Mouse (Mus musculus): ENCODE measurements around the gene Gm21987. TPM values are rescaled to one million over a fixed set of nuclear protein-coding genes. Genes with fewer than 3 reads are reported as not detected.

Gm21987 gene
- polyA plus RNA-seq, 1 experiment from 2014 or later: not detected

GRCm38 (mm10) chr16:38373439-38373838 is 26.6 kb downstream of the Gm21987 start:
- 81% methylated on average over 10 of the region's 10 CpGs for WGBS
- Histone ChIP-seq H3K36me3 (replicated peaks; ENCODE audit: control insufficient read depth, insufficient read depth) (no peaks in the 10 kb centered on the region), H3K27me3 (ENCODE audit: control insufficient read depth, insufficient read depth, low read length) (no peaks in the 10 kb centered on the region), H3K9ac (no peak overlapping the region), H3K4me1 (replicated peaks; ENCODE audit: control insufficient read depth, insufficient read depth, low read length) (no peaks in the 10 kb centered on the region), H3K4me2 (replicated peaks) (no peak overlapping the region), H3K4me3 (replicated peaks; ENCODE audit: low read length) (no peak overlapping the region), H3K9me3 (ENCODE audit: control insufficient read depth, low read length) (no peaks in the 10 kb centered on the region), H3K27ac (no peak overlapping the region)
- no peak for DNase-seq (ENCODE audit: low spot score)
- ATAC-seq (ENCODE audit: low FRiP score): no peak

GRCm38 (mm10) chr16:38373941-38374340 is 27.1 kb downstream of the Gm21987 start:
- DNase-seq (ENCODE audit: low spot score) (no peak), ATAC-seq (ENCODE audit: low FRiP score) (no peak)
- no peaks in the 10 kb centered on the region for H3K36me3 ChIP-seq (replicated peaks; ENCODE audit: control insufficient read depth, insufficient read depth)
- H3K27me3 ChIP-seq (ENCODE audit: control insufficient read depth, insufficient read depth, low read length): no peaks in the 10 kb centered on the region
- H3K9me3 ChIP-seq (ENCODE audit: control insufficient read depth, low read length): no peaks in the 10 kb centered on the region
- H3K4me3 ChIP-seq (replicated peaks; ENCODE audit: low read length): no peak overlapping the region
- WGBS: 86% methylated on average over 16 of the region's 16 CpGs
- H3K9ac ChIP-seq: no peak overlapping the region
- H3K4me1 ChIP-seq (replicated peaks; ENCODE audit: control insufficient read depth, insufficient read depth, low read length): no peaks in the 10 kb centered on the region
- no peak overlapping the region for H3K4me2 ChIP-seq (replicated peaks)
- H3K27ac ChIP-seq: no peak overlapping the region

- 85% methylated on average over 10 of the region's 10 CpGs for WGBS
- Histone ChIP-seq H3K27ac (no peak overlapping the region), H3K4me2 (replicated peaks) (no peak overlapping the region), H3K36me3 (replicated peaks; ENCODE audit: control insufficient read depth, insufficient read depth) (no peaks in the 10 kb centered on the region), H3K27me3 (ENCODE audit: control insufficient read depth, insufficient read depth, low read length) (no peaks in the 10 kb centered on the region), H3K4me1 (replicated peaks; ENCODE audit: control insufficient read depth, insufficient read depth, low read length) (no peaks in the 10 kb centered on the region), H3K9ac (no peak overlapping the region), H3K9me3 (ENCODE audit: control insufficient read depth, low read length) (no peaks in the 10 kb centered on the region), H3K4me3 (replicated peaks; ENCODE audit: low read length) (no peak overlapping the region)
- DNase-seq (ENCODE audit: low spot score) (no peak), ATAC-seq (ENCODE audit: low FRiP score) (no peak)
Measured at GRCm38 (mm10) chr16:38374379-38375140, 27.7 kb downstream of the Gm21987 start.

- WGBS: 83% methylated on average over 7 of the region's 7 CpGs
- Histone ChIP-seq H3K4me1 (replicated peaks; ENCODE audit: control insufficient read depth, insufficient read depth, low read length) (no peaks in the 10 kb centered on the region), H3K9me3 (ENCODE audit: control insufficient read depth, low read length) (no peaks in the 10 kb centered on the region), H3K9ac (no peak overlapping the region), H3K27ac (no peak overlapping the region), H3K4me3 (replicated peaks; ENCODE audit: low read length) (no peak overlapping the region), H3K36me3 (replicated peaks; ENCODE audit: control insufficient read depth, insufficient read depth) (no peaks in the 10 kb centered on the region), H3K27me3 (ENCODE audit: control insufficient read depth, insufficient read depth, low read length) (no peaks in the 10 kb centered on the region), H3K4me2 (replicated peaks) (no peak overlapping the region)
- DNase-seq (ENCODE audit: low spot score) (no peak), ATAC-seq (ENCODE audit: low FRiP score) (no peak)
Measured at GRCm38 (mm10) chr16:38375182-38375581, 28.3 kb downstream of the Gm21987 start.

- DNase-seq (ENCODE audit: low spot score) (peak; percentile 63), ATAC-seq (ENCODE audit: low FRiP score) (peak; percentile 92)
- H3K36me3 ChIP-seq (replicated peaks; ENCODE audit: control insufficient read depth, insufficient read depth): no peaks in the 10 kb centered on the region
- peak overlapping the region; percentile 46 for H3K9ac ChIP-seq
- no peaks in the 10 kb centered on the region for H3K4me1 ChIP-seq (replicated peaks; ENCODE audit: control insufficient read depth, insufficient read depth, low read length)
- no peaks in the 10 kb centered on the region for H3K27me3 ChIP-seq (ENCODE audit: control insufficient read depth, insufficient read depth, low read length)
- no peaks in the 10 kb centered on the region for H3K9me3 ChIP-seq (ENCODE audit: control insufficient read depth, low read length)
- peak overlapping the region; percentile 63 for H3K27ac ChIP-seq
- 0 out of 2 replicates have a peak overlapping the region, but pooled peaks have one; percentile 3 for H3K4me3 ChIP-seq (replicated peaks; ENCODE audit: low read length)
- H3K4me2 ChIP-seq (replicated peaks): peak overlapping the region; percentile 42
- 20% methylated on average over 17 of the region's 17 CpGs for WGBS
Measured at GRCm38 (mm10) chr16:38376163-38376840, 29.5 kb downstream of the Gm21987 start.

- Histone ChIP-seq H3K27ac (peak overlapping the region; percentile 63), H3K9me3 (ENCODE audit: control insufficient read depth, low read length) (no peaks in the 10 kb centered on the region), H3K36me3 (replicated peaks; ENCODE audit: control insufficient read depth, insufficient read depth) (no peaks in the 10 kb centered on the region), H3K4me1 (replicated peaks; ENCODE audit: control insufficient read depth, insufficient read depth, low read length) (no peaks in the 10 kb centered on the region), H3K9ac (peak overlapping the region; percentile 46), H3K4me2 (replicated peaks) (peak overlapping the region; percentile 42), H3K4me3 (replicated peaks; ENCODE audit: low read length) (0 out of 2 replicates have a peak overlapping the region, but pooled peaks have one; percentile 3), H3K27me3 (ENCODE audit: control insufficient read depth, insufficient read depth, low read length) (no peaks in the 10 kb centered on the region)
- WGBS: 52% methylated on average over 8 of the region's 8 CpGs
- DNase-seq (ENCODE audit: low spot score) (no peak), ATAC-seq (ENCODE audit: low FRiP score) (peak; percentile 39; the same call in 1 of the 2 replicates)
Measured at GRCm38 (mm10) chr16:38376841-38377249, 30.0 kb downstream of the Gm21987 start.

- H3K4me3 ChIP-seq (replicated peaks; ENCODE audit: low read length): no peak overlapping the region
- H3K9me3 ChIP-seq (ENCODE audit: control insufficient read depth, low read length): no peaks in the 10 kb centered on the region
- H3K36me3 ChIP-seq (replicated peaks; ENCODE audit: control insufficient read depth, insufficient read depth): no peaks in the 10 kb centered on the region
- WGBS: 90% methylated on average over 6 of the region's 6 CpGs
- H3K4me1 ChIP-seq (replicated peaks; ENCODE audit: control insufficient read depth, insufficient read depth, low read length): no peaks in the 10 kb centered on the region
- no peak for DNase-seq (ENCODE audit: low spot score)
- H3K9ac ChIP-seq: no peak overlapping the region
- H3K27me3 ChIP-seq (ENCODE audit: control insufficient read depth, insufficient read depth, low read length): no peaks in the 10 kb centered on the region
- no peak overlapping the region for H3K27ac ChIP-seq
- H3K4me2 ChIP-seq (replicated peaks): no peak overlapping the region
- no peak for ATAC-seq (ENCODE audit: low FRiP score)
Measured at GRCm38 (mm10) chr16:38377546-38377945, 30.7 kb downstream of the Gm21987 start.

GRCm38 (mm10) chr16:38378591-38378990 is 31.8 kb downstream of the Gm21987 start:
- Histone ChIP-seq H3K4me2 (replicated peaks) (no peak overlapping the region), H3K4me3 (replicated peaks; ENCODE audit: low read length) (no peak overlapping the region), H3K4me1 (replicated peaks; ENCODE audit: control insufficient read depth, insufficient read depth, low read length) (no peaks in the 10 kb centered on the region), H3K9me3 (ENCODE audit: control insufficient read depth, low read length) (no peaks in the 10 kb centered on the region), H3K9ac (no peak overlapping the region), H3K27me3 (ENCODE audit: control insufficient read depth, insufficient read depth, low read length) (no peaks in the 10 kb centered on the region), H3K27ac (no peak overlapping the region), H3K36me3 (replicated peaks; ENCODE audit: control insufficient read depth, insufficient read depth) (no peaks in the 10 kb centered on the region)
- 90% methylated on average over 6 of the region's 6 CpGs for WGBS
- DNase-seq (ENCODE audit: low spot score) (no peak), ATAC-seq (ENCODE audit: low FRiP score) (no peak)

GRCm38 (mm10) chr16:38379088-38379487 is 32.2 kb downstream of the Gm21987 start:
- no peak for ATAC-seq (ENCODE audit: low FRiP score)
- Histone ChIP-seq H3K27me3 (ENCODE audit: control insufficient read depth, insufficient read depth, low read length) (no peaks in the 10 kb centered on the region), H3K4me3 (replicated peaks; ENCODE audit: low read length) (no peak overlapping the region), H3K27ac (no peak overlapping the region), H3K36me3 (replicated peaks; ENCODE audit: control insufficient read depth, insufficient read depth) (no peaks in the 10 kb centered on the region), H3K4me2 (replicated peaks) (no peak overlapping the region), H3K4me1 (replicated peaks; ENCODE audit: control insufficient read depth, insufficient read depth, low read length) (no peaks in the 10 kb centered on the region), H3K9me3 (ENCODE audit: control insufficient read depth, low read length) (no peaks in the 10 kb centered on the region), H3K9ac (no peak overlapping the region)
- DNase-seq (ENCODE audit: low spot score): no peak
- 63% methylated on average over 6 of the region's 6 CpGs for WGBS
